Mouse (Mus musculus) embryonic fibroblast, embryonic 13.5 days (primary cell): ENCODE measurements around the gene Exoc7.

Source experiments
- CTCF ChIP-seq: IDR thresholded peaks from 2 replicates; pipeline ENCODE4 v1.5.1; 2011; ENCODE audit warnings: mild to moderate bottlenecking, control low read depth, low read length, moderate library complexity, borderline replicate concordance; ENCODE audit not compliant: insufficient read depth
- POLR2A ChIP-seq: IDR thresholded peaks from 2 replicates; pipeline ENCODE4 v1.6.1; 2011; ENCODE audit warnings: low read depth, mild to moderate bottlenecking, control low read depth, low read length, moderate library complexity

DNA sequence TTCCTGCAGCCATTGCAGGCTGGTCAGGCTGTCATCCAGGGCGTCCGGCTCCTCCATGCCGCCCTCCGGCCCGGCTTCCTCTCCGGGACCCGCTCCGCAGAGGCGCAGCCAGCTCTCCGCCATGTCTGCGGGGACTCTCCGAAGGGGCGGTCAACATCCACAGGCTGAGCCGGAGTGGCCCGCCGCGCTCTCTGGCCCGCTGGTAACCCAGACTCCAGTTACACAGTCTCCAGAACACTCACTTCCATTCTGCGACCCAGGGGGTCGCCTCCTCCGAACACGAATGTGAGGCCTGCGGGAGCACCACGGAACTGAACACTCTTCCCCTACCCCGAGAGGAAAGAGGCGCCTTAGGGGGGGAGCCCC lies 27.4 kb upstream of the Exoc7 start:
- no peak for TF ChIP-seq CTCF
- TF ChIP-seq POLR2A, result no peak
